8 mouse cellular contexts compared by ENCODE assay signal in genomic region chr11:96005403-96006271, GRCm38 (mm10). TPM values are rescaled to one million over a fixed set of nuclear protein-coding genes. Genes with fewer than 3 reads are reported as not detected.
DNase-seq lines count a peak whose midpoint lies in the region; ATAC-seq and TF ChIP-seq lines count a peak whose summit lies in the region.

Igf2bp1 (minus strand) TSS chr11:96005940.

- peaks cover 26% of the 10 kb centered on the region for H3K27me3 ChIP-seq in kidney, adult 2 months (replicated peaks; ENCODE audit: control insufficient read depth, insufficient read depth, low read length)
- no peaks in the 10 kb centered on the region for H3K27me3 ChIP-seq in forebrain, embryonic 15.5 days
- H3K27me3 ChIP-seq in kidney, embryonic 15.5 days, result no peaks in the 10 kb centered on the region
- no peaks in the 10 kb centered on the region for H3K27me3 ChIP-seq in midbrain, embryonic 15.5 days (replicated peaks)

- H3K9me3 ChIP-seq in forebrain, embryonic 15.5 days, result no peaks in the 10 kb centered on the region
- no peaks in the 10 kb centered on the region for H3K9me3 ChIP-seq in kidney, embryonic 15.5 days (replicated peaks)
- no peaks in the 10 kb centered on the region for H3K9me3 ChIP-seq in midbrain, embryonic 15.5 days

- no peaks in the 10 kb centered on the region for H3K4me1 ChIP-seq in kidney, adult 2 months (ENCODE audit: control insufficient read depth, insufficient read depth, low read length)
- H3K4me1 ChIP-seq in forebrain, embryonic 15.5 days, result peaks cover 37% of the 10 kb centered on the region
- peaks cover 42% of the 10 kb centered on the region for H3K4me1 ChIP-seq in kidney, embryonic 15.5 days
- H3K4me1 ChIP-seq in midbrain, embryonic 15.5 days, result peaks cover 38% of the 10 kb centered on the region

- no peak within 1 kb of the TSS for H3K27ac ChIP-seq in kidney, adult 2 months (ENCODE audit: insufficient read depth, low read depth, low read length)
- H3K27ac ChIP-seq in forebrain, embryonic 15.5 days (replicated peaks), result peak within 1 kb of the TSS; percentile 97
- peak within 1 kb of the TSS; percentile 96 for H3K27ac ChIP-seq in kidney, embryonic 15.5 days
- H3K27ac ChIP-seq in midbrain, embryonic 15.5 days, result peak within 1 kb of the TSS; percentile 88

- WGBS in kidney, adult 2 months, result 2% methylated on average over 71 of the region's 74 CpGs
- under 1% methylated on average over 65 of the region's 74 CpGs for WGBS in forebrain, embryonic 15.5 days
- under 1% methylated on average over 69 of the region's 74 CpGs for WGBS in kidney, embryonic 15.5 days
- under 1% methylated on average over 68 of the region's 74 CpGs for WGBS in midbrain, embryonic 15.5 days

- H3K4me2 ChIP-seq in forebrain, embryonic 15.5 days (replicated peaks), result peak within 1 kb of the TSS; percentile 82
- peak within 1 kb of the TSS; percentile 99 for H3K4me2 ChIP-seq in kidney, embryonic 15.5 days
- peak within 1 kb of the TSS; percentile 80 for H3K4me2 ChIP-seq in midbrain, embryonic 15.5 days

- TF ChIP-seq POLR2A in kidney, adult 2 months (IDR thresholded peaks at IDR 0.05; ENCODE audit: low read depth, low read length), result no peak

- no peak within 1 kb of the TSS for H3K4me3 ChIP-seq in kidney, adult 2 months (ENCODE audit: insufficient read depth, low read depth, low read length)
- H3K4me3 ChIP-seq in forebrain, embryonic 15.5 days, result peak within 1 kb of the TSS; percentile 74
- peak within 1 kb of the TSS; percentile 92 for H3K4me3 ChIP-seq in kidney, embryonic 15.5 days (replicated peaks)
- H3K4me3 ChIP-seq in midbrain, embryonic 15.5 days, result peak within 1 kb of the TSS; percentile 54

- ATAC-seq in forebrain, embryonic 15.5 days (replicated peaks), result peak; percentile 62
- peak; percentile 57 for ATAC-seq in kidney, embryonic 15.5 days (replicated peaks; ENCODE audit: low FRiP score)
- peak; percentile 53 for ATAC-seq in midbrain, embryonic 15.5 days (replicated peaks)
- no peak; the same call in 1 of the 2 replicates for ATAC-seq in monocyte, adult 5-6 weeks (replicated peaks; ENCODE audit: insufficient number of reproducible peaks, low FRiP score, low TSS enrichment, poor library complexity, severe bottlenecking)

- peak; percentile 33 for DNase-seq in kidney, adult 2 months
- DNase-seq in kidney, adult 9 months, result no peak
- peak; percentile 71 for DNase-seq in adrenal gland, postnatal 14 days
- peak; percentile 88 for DNase-seq in yolk sac, embryonic 10.5 days (ENCODE audit: low spot score)

- no peaks in the 10 kb centered on the region for H3K36me3 ChIP-seq in kidney, adult 2 months (ENCODE audit: control insufficient read depth, insufficient read depth, low read length)
- no peaks in the 10 kb centered on the region for H3K36me3 ChIP-seq in forebrain, embryonic 15.5 days
- H3K36me3 ChIP-seq in kidney, embryonic 15.5 days, result no peaks in the 10 kb centered on the region
- no peaks in the 10 kb centered on the region for H3K36me3 ChIP-seq in midbrain, embryonic 15.5 days (replicated peaks)

- no peak for TF ChIP-seq CTCF in kidney, adult 2 months (conservative IDR thresholded peaks at IDR 0.05; ENCODE audit: insufficient read depth, insufficient read length, low read depth, low read length)

- peak within 1 kb of the TSS; percentile 64 for H3K9ac ChIP-seq in forebrain, embryonic 15.5 days (replicated peaks)
- H3K9ac ChIP-seq in kidney, embryonic 15.5 days, result peak within 1 kb of the TSS; percentile 97
- H3K9ac ChIP-seq in midbrain, embryonic 15.5 days, result peak within 1 kb of the TSS; percentile 68

RNA-seq across cellular contexts. Expression of gene Igf2bp1, which starts in this region (rescaled TPM):
- 1.0 and 1.1 TPM in 2 replicates for polyA plus RNA-seq in kidney, adult 2 months (2012; rRNA removed)
- total RNA-seq in adrenal gland, postnatal 14 days (2021), result 5.0 and 8.4 TPM in 2 replicates
- 22.0 and 27.1 TPM in 2 replicates for polyA plus RNA-seq in forebrain, embryonic 15.5 days (2015; fragmentation: Nextera tagmentation; extraction: Ambion mirVana)
- 53.8 and 57.9 TPM in 2 replicates for polyA plus RNA-seq in kidney, embryonic 15.5 days (2015; fragmentation: Nextera tagmentation; extraction: Ambion mirVana)
- 14.6 and 15.7 TPM in 2 replicates for polyA plus RNA-seq in midbrain, embryonic 15.5 days (2015; fragmentation: Nextera tagmentation; extraction: Ambion mirVana)
- not detected in 3 replicates for total RNA-seq in monocyte, adult 5-6 weeks (2017)
